Mouse (Mus musculus) C2C12 (cell line): Measurements from ENCODE around the gene R3hdm4. TPM values are rescaled to one million over a fixed set of nuclear protein-coding genes. Genes with fewer than 3 reads are reported as not detected.

Experiments
- H3K27me3 ChIP-seq: one replicate; pipeline ENCODE4 v1.6.1; 2011; ENCODE audit not compliant: control insufficient read depth, insufficient read depth, insufficient read length
- H3K36me3 ChIP-seq: one replicate; pipeline ENCODE4 v1.6.1; 2011; ENCODE audit not compliant: control insufficient read depth, insufficient read depth
- H3K4me3 ChIP-seq: one replicate; pipeline ENCODE4 v1.5.1; 2011; ENCODE audit warnings: mild to moderate bottlenecking, control low read depth; ENCODE audit not compliant: poor library complexity, insufficient read depth, severe bottlenecking
- H3K79me2 ChIP-seq: one replicate; pipeline ENCODE4 v1.6.1; 2011; ENCODE audit not compliant: control insufficient read depth, insufficient read depth
- H3K79me3 ChIP-seq: one replicate; pipeline ENCODE4 v1.6.1; 2011; ENCODE audit warnings: low read depth, control low read depth
- H3ac ChIP-seq: one replicate; pipeline ENCODE3; 2011; ENCODE audit warnings: low read depth; ENCODE audit not compliant: control insufficient read depth, insufficient read length
- CEBPB ChIP-seq: IDR thresholded peaks from one replicate; pipeline ENCODE4 v1.6.1; 2011; ENCODE audit warnings: low read depth, mild to moderate bottlenecking, control low read depth, moderate library complexity
- CTCF ChIP-seq: IDR thresholded peaks from one replicate; pipeline ENCODE4 v1.5.1; 2011; ENCODE audit not compliant: control insufficient read depth, insufficient read depth, insufficient read length
- FOSL1 ChIP-seq: IDR thresholded peaks from one replicate; pipeline ENCODE4 v1.8.0; 2011; ENCODE audit warnings: mild to moderate bottlenecking, low read length; ENCODE audit not compliant: poor library complexity, insufficient read depth, severe bottlenecking
- MAX ChIP-seq: IDR thresholded peaks from one replicate; pipeline ENCODE4 v1.6.1; 2011; ENCODE audit warnings: mild to moderate bottlenecking, control low read depth
- MYOD1 ChIP-seq: IDR thresholded peaks from one replicate; pipeline ENCODE4 v1.6.1; 2011; ENCODE audit warnings: low read depth; ENCODE audit not compliant: control insufficient read depth, insufficient read length
- MYOG ChIP-seq: IDR thresholded peaks from one replicate; pipeline ENCODE4 v1.6.1; 2011; ENCODE audit not compliant: control insufficient read depth, insufficient read length; ENCODE audit errors: extremely low read depth
- USF1 ChIP-seq: IDR thresholded peaks from one replicate; pipeline ENCODE4 v1.6.1; 2011; ENCODE audit warnings: low read depth, mild to moderate bottlenecking, control low read depth, moderate library complexity
- polyA plus RNA-seq: library from polyadenylated mRNA; unstranded; fragments of >200 nt; fragmentation: generic; extraction: Trizol; gene quantifications from one replicate; pipeline ENCODE4 v1.2.1, GENCODE M21; 2012; ENCODE audit warnings: missing spikeins

R3hdm4 gene
- polyA plus RNA-seq, 1 experiment, result 46.7 TPM

- no peak overlapping the region for H3ac ChIP-seq
- TF ChIP-seq CEBPB (no peak), MYOG (no peak), CTCF (no peak), MYOD1 (no peak), FOSL1 (no peak), MAX (no peak), USF1 (no peak)
- H3K79me2 ChIP-seq, result no peaks in the 10 kb centered on the region
- H3K27me3 ChIP-seq, result no peaks in the 10 kb centered on the region
- no peaks in the 10 kb centered on the region for H3K79me3 ChIP-seq
- no peak overlapping the region for H3K4me3 ChIP-seq
- H3K36me3 ChIP-seq, result no peaks in the 10 kb centered on the region
Observed at GRCm38 (mm10) chr10:79937775-79938526, 16.9 kb upstream of the R3hdm4 start.

DNA sequence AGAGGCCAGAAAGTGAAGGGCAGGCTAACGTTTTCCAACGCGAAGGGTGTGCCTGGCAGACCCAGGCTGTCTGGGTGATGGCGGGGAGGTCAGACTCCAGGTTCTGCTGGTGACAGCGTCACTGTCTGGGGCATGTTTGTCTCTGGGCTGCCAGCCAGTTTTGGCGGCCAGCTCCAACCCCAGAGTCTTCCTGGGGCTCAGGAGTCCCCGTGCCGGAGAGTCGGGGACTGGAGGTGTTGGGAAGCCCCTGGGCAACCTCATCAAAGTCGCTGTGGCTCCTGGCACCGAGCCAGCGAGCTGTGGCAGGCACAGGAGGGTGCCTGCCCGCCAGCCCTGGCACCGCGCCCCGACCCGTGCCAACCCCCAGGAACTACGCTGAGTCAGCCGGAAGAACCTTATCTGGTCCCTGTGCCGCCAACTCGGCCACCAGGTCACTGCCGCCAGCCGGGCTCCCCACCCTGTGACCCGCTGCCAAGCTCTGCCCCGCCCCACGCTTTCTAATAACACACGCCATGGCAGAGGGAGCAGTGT, 16.0 kb upstream of the R3hdm4 start:
- TF ChIP-seq CTCF, result no peak
- TF ChIP-seq MAX, result peak; percentile 42
- no peaks in the 10 kb centered on the region for H3K27me3 ChIP-seq
- no peaks in the 10 kb centered on the region for H3K79me2 ChIP-seq
- no peaks in the 10 kb centered on the region for H3K36me3 ChIP-seq
- H3K79me3 ChIP-seq, result no peaks in the 10 kb centered on the region
- peak overlapping the region; percentile 18 for H3ac ChIP-seq
- no peak overlapping the region for H3K4me3 ChIP-seq

GRCm38 (mm10) chr10:79936284-79936910, 15.4 kb upstream of the R3hdm4 start:
- no peaks in the 10 kb centered on the region for H3K27me3 ChIP-seq
- H3ac ChIP-seq, result peak overlapping the region; percentile 18
- H3K4me3 ChIP-seq, result no peak overlapping the region
- H3K79me2 ChIP-seq, result no peaks in the 10 kb centered on the region
- no peaks in the 10 kb centered on the region for H3K36me3 ChIP-seq
- H3K79me3 ChIP-seq, result no peaks in the 10 kb centered on the region
- TF ChIP-seq CEBPB, result no peak
- TF ChIP-seq MYOG, result no peak
- TF ChIP-seq FOSL1, result no peak
- TF ChIP-seq MYOD1, result no peak
- no peak for TF ChIP-seq CTCF
- no peak for TF ChIP-seq MAX
- TF ChIP-seq USF1, result no peak

GRCm38 (mm10) chr10:79934794-79935569, 14.0 kb upstream of the R3hdm4 start:
- no peaks in the 10 kb centered on the region for H3K79me2 ChIP-seq
- H3K36me3 ChIP-seq, result no peaks in the 10 kb centered on the region
- TF ChIP-seq MYOG (no peak), FOSL1 (no peak), USF1 (no peak), MYOD1 (no peak), MAX (no peak), CEBPB (no peak), CTCF (no peak)
- no peak overlapping the region for H3ac ChIP-seq
- no peak overlapping the region for H3K4me3 ChIP-seq
- no peaks in the 10 kb centered on the region for H3K27me3 ChIP-seq
- no peaks in the 10 kb centered on the region for H3K79me3 ChIP-seq

GRCm38 (mm10) chr10:79934272-79934721, 13.3 kb upstream of the R3hdm4 start:
- Histone ChIP-seq H3ac (no peak overlapping the region), H3K79me3 (no peaks in the 10 kb centered on the region), H3K36me3 (no peaks in the 10 kb centered on the region), H3K27me3 (no peaks in the 10 kb centered on the region), H3K4me3 (no peak overlapping the region), H3K79me2 (no peaks in the 10 kb centered on the region)
- TF ChIP-seq MAX (no peak), USF1 (peak; percentile 65), CTCF (no peak), MYOD1 (peak; percentile 82), MYOG (no peak)

DNA sequence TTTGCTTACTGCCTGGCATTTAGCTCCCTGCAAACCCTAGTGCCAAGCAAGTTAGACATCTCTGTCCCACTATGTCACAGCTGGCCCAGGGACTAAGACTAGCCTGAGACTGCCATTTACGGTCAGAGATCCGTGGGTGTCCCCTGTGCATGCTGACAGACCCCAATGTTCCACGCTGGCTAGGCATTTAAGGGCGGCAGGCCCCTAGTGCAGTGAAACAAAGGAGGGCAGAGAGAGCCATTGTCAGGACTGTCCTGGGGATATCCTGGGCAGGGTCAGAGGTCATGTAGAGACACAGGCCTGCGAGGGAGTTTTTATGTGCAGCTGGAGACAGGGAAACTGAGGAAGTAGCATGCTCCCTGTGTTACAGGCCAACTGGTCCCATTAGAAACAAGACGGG, 12.9 kb upstream of the R3hdm4 start:
- Histone ChIP-seq H3K79me3 (no peaks in the 10 kb centered on the region), H3K79me2 (no peaks in the 10 kb centered on the region), H3K4me3 (no peak overlapping the region), H3K36me3 (no peaks in the 10 kb centered on the region), H3K27me3 (no peaks in the 10 kb centered on the region), H3ac (peak overlapping the region; percentile 16)
- TF ChIP-seq CEBPB (no peak), MAX (no peak), FOSL1 (no peak), MYOG (no peak), USF1 (no peak), CTCF (no peak), MYOD1 (no peak)
